Mouse (Mus musculus) spleen, adult 2 months (tissue): ENCODE measurements around the gene Galns. TPM values are rescaled to one million over a fixed set of nuclear protein-coding genes. Genes with fewer than 3 reads are reported as not detected.

Experiments
- DNase-seq, 2 experiments: peaks; one replicate each; pipeline versions ENCODE4 v3.0.0 to v3.0.0-alpha.2; 2012 to 2021; ENCODE audit warnings: low spot score in 2 of 2, low read depth in 1 of 2
- H3K27ac ChIP-seq: fragments of 200-500 bp; 2 replicates; pipeline ENCODE4 v1.5.1; 2012; ENCODE audit warnings: low read length, inconsistent platforms; ENCODE audit not compliant: insufficient read depth
- H3K27me3 ChIP-seq: fragments of 200-500 bp; 2 replicates; pipeline ENCODE4 v1.6.1; 2012; ENCODE audit warnings: mild to moderate bottlenecking, moderate library complexity, low read length, inconsistent platforms; ENCODE audit not compliant: control insufficient read depth, insufficient read depth
- H3K36me3 ChIP-seq: fragments of 200-500 bp; 2 replicates; pipeline ENCODE4 v1.6.1; 2012; ENCODE audit warnings: mild to moderate bottlenecking, low read length, inconsistent platforms; ENCODE audit not compliant: control insufficient read depth, insufficient read depth
- H3K4me1 ChIP-seq: fragments of 200-500 bp; 2 replicates; pipeline ENCODE4 v1.6.1; 2011; ENCODE audit warnings: inconsistent platforms; ENCODE audit not compliant: control insufficient read depth, insufficient read depth, insufficient read length
- H3K4me3 ChIP-seq: fragments of 200-500 bp; 2 replicates; pipeline ENCODE4 v1.5.1; 2011; ENCODE audit warnings: mild to moderate bottlenecking, inconsistent platforms; ENCODE audit not compliant: insufficient read depth, insufficient read length; ENCODE audit errors: extremely low read depth
- CTCF ChIP-seq: fragments of 200-500 bp; IDR thresholded peaks from 2 replicates; pipeline ENCODE4 v1.5.1; 2011; ENCODE audit warnings: mild to moderate bottlenecking, inconsistent platforms; ENCODE audit not compliant: insufficient read depth, insufficient read length, insufficient replicate concordance; ENCODE audit errors: extremely low read depth
- POLR2A ChIP-seq: fragments of 200-500 bp; IDR thresholded peaks from 2 replicates; pipeline ENCODE4 v1.6.1; 2011; ENCODE audit warnings: low read depth, low read length, inconsistent platforms
- WGBS: fragments of 180-500 bp; shearing (Covaris S2); methylation state at CpG from one replicate; pipeline ENCODE4 v1.1.7; 2018; 5-methylcytosine and 5-hydroxymethylcytosine counted together
- polyA plus RNA-seq: library from polyadenylated mRNA; depleted of rRNA; stranded (reverse); fragments of >200 nt; gene quantifications from 2 replicates; pipeline ENCODE4 v1.2.3, GENCODE M21; 2012

The Galns gene
- polyA plus RNA-seq, 1 experiment = 13.1 TPM

- Histone ChIP-seq H3K36me3 (no peaks in the 10 kb centered on the region), H3K4me3 (no peak overlapping the region), H3K27ac (peak overlapping the region; percentile 80), H3K27me3 (no peaks in the 10 kb centered on the region), H3K4me1 (peaks cover 14% of the 10 kb centered on the region; the same call in 1 of the 2 replicates)
- WGBS = 22% methylated on average over 5 of the region's 5 CpGs
- no peak for DNase-seq
- TF ChIP-seq CTCF (no peak), POLR2A (no peak)
Observed at GRCm38 (mm10) chr8:122561199-122561598, 50.1 kb downstream of the Galns start.

GRCm38 (mm10) chr8:122558671-122559349 is 52.5 kb downstream of the Galns start:
- H3K27me3 ChIP-seq = no peaks in the 10 kb centered on the region
- H3K4me3 ChIP-seq = no peak overlapping the region
- peaks cover 16% of the 10 kb centered on the region; the same call in 1 of the 2 replicates for H3K4me1 ChIP-seq
- 65% methylated on average over 12 of the region's 12 CpGs for WGBS
- no peak overlapping the region for H3K27ac ChIP-seq
- no peak for DNase-seq
- no peaks in the 10 kb centered on the region for H3K36me3 ChIP-seq
- TF ChIP-seq CTCF (no peak), POLR2A (no peak)

GRCm38 (mm10) chr8:122557248-122558038 is 53.8 kb downstream of the Galns start:
- Histone ChIP-seq H3K36me3 (no peaks in the 10 kb centered on the region), H3K4me3 (no peak overlapping the region), H3K4me1 (peaks cover 16% of the 10 kb centered on the region; the same call in 1 of the 2 replicates), H3K27ac (peak overlapping the region; percentile 95), H3K27me3 (no peaks in the 10 kb centered on the region)
- 22% methylated on average over 10 of the region's 10 CpGs for WGBS
- no peak for DNase-seq
- TF ChIP-seq CTCF (no peak), POLR2A (no peak)

GRCm38 (mm10) chr8:122556030-122557009 is 54.9 kb downstream of the Galns start:
- Histone ChIP-seq H3K4me1 (peaks cover 16% of the 10 kb centered on the region; the same call in 1 of the 2 replicates), H3K36me3 (no peaks in the 10 kb centered on the region), H3K27me3 (no peaks in the 10 kb centered on the region), H3K4me3 (peak overlapping the region; percentile 59), H3K27ac (peak overlapping the region; percentile 95)
- DNase-seq = peak; percentile 59 to 83
- 9% methylated on average over 12 of the region's 12 CpGs for WGBS
- TF ChIP-seq CTCF = no peak
- peak; percentile 87 for TF ChIP-seq POLR2A

- no peak for DNase-seq
- WGBS = 76% methylated on average over 6 of the region's 6 CpGs
- H3K27me3 ChIP-seq = no peaks in the 10 kb centered on the region
- no peak overlapping the region for H3K4me3 ChIP-seq
- no peak overlapping the region for H3K27ac ChIP-seq
- H3K4me1 ChIP-seq = peaks cover 17% of the 10 kb centered on the region; the same call in 1 of the 2 replicates
- no peaks in the 10 kb centered on the region for H3K36me3 ChIP-seq
- TF ChIP-seq POLR2A (no peak), CTCF (no peak)
Observed at GRCm38 (mm10) chr8:122554786-122555185, 56.5 kb downstream of the Galns start.

- H3K27me3 ChIP-seq = no peaks in the 10 kb centered on the region
- H3K4me3 ChIP-seq = peak within 1 kb of the TSS; percentile 70
- peak within 1 kb of the TSS; percentile 73 for H3K27ac ChIP-seq
- TF ChIP-seq CTCF (peak; percentile 100), POLR2A (peak; percentile 79)
- WGBS = 8% methylated on average over 56 of the region's 56 CpGs
- no peaks in the 10 kb centered on the region for H3K36me3 ChIP-seq
- DNase-seq = peak; percentile 84 to 91
- peaks cover 38% of the 10 kb centered on the region; the same call in 1 of the 2 replicates for H3K4me1 ChIP-seq
Observed at GRCm38 (mm10) chr8:122551265-122552051, 59.8 kb downstream of the Galns start, which contains the start of gene Piezo1. Gene Piezo1, minus strand, starts transcription at chr8:122551329.
